Mouse (Mus musculus): Measurements from ENCODE around the gene Aurkaip1.
"Not testable (repeated sequence)": the region's sequence is repeated elsewhere in the genome, so short reads cannot be mapped to it uniquely, and the experiment has no call there.

Aurkaip1 gene

DNA sequence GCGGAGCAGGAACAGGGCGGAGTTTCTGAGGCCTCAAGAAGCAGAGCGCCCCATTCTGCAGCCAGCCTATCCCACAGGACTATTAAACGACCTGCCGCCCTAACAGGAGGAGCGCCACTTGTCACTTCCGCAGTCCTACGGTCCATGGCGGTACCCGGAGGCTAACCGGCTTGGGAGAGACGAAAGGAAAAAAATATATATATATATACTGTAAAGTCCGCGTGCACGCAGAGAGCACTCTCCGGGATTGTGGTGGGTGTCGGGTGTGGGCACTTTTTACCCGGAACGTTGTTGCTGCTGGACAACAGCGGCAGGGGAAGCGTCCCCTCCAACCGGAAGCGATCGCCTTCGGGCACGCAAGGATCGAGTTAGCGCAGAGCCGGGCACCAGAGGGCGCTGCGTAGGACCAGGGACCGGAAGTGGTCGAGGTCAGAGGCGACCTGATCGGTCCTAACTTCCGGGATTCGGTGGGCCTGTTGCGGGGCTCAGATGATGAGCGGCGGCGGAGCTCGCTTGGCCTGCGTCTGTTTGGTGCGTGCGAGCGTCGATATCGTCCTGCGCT, at the start of gene Aurkaip1:
Aurkaip1 (plus strand) TSS at position 68 of the 562 bp plus-strand sequence.
- peak; percentile 98 for DNase-seq (ENCODE audit: low spot score)

DNA sequence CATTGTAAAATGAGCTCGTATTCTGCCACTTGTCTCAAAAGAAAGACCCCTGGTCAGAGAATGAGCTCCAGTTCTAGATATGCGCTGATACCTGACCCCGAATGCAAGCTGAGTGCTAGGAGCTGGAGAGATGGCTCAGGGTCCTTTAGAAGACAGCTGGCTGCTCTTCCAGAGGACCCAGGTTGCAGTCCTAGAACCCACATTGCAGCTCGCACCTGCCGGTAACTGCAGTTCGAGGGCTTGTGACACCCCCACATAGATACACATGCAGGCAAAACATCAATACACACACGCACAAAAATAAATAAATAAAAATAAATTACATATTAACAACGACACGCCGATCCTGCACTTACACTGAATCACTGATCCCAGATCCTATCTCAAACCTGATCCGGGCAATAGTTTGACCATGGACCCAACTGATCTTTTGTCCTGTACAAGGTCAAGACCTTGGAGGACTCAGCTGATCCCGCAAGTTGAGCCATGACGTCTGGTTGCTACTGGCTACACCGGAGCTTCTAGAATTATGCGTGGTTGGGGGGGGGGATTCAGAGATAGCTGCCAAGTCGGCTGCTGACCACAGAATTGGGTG, 47.5 kb upstream of the Aurkaip1 start:
- no peak for DNase-seq (ENCODE audit: low spot score)

DNA sequence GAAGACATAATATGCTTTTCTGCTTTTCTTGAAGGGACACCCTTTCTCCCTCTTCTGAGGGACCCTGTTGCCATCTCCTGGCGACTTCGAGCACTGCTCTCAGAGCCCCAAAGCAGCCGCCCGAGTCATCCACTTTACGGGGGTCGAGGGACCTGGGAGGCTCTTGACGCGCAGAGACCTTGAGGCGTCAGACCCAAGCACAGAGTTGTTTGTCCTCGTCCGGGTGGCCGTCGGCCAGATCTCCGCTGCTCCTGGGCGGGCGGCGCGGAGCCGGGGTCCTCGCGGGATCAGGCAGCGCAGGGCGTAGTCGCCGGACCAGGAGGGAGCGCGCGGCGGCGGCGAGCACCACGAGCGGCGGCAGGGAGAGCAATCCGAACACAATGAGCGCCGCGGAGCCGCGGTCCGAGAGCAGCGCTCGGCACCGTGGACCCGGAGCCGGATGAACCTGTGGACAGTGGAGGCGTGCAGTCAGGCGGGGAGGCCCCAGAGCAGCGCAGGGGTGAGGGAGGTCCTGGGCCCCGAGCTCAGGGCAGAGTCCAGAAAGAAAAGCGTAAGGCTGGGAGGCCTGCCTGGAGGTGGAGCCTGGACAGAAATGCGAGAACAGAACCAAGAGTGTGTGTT, 46.9 kb upstream of the Aurkaip1 start:
- peak; percentile 85 for DNase-seq (ENCODE audit: low spot score)

DNA sequence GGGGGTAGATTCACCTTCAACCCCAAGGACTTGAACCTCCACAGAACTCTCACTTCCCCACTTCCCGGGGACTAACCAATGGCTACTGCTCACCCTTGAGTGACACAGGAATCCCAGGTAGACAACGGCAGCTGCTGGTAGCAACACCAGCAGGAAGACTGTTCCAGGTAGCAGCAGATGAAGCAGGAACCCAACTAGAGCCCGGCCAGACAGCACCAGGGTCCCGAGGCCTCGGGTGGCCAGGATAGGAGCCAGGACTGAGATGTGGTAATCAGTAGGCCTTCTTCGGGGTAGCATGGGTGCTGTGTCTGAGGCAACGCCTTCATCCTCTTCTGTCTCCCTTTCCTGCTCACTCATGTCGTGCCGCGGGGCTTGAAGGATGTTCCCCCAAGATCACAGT, 45.8 kb upstream of the Aurkaip1 start:
- DNase-seq (ENCODE audit: low spot score) = no peak

DNA sequence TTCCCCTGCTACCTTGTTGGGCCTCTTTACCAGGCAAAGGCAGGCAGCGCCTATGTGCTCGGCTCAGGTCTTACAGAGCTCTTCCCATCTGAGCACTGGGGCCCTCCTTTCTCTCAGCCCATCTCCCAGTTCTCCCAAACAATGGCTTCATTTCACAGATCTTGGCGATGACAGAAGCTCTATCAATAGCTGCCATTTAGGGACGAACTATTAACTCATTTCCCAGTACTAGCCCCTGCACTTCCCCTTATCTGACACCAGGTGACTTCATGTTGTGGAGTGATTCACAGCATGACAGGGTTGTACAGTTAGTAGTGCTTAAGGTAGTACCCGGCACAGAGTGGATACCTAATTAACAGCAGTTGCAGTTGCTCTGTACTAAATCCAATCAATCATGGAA, 45.3 kb upstream of the Aurkaip1 start, which contains the start of gene Tmem88b:
Tmem88b (minus strand) TSS at position 56 of the 400 bp plus-strand sequence.
- DNase-seq (ENCODE audit: low spot score) = no peak

DNA sequence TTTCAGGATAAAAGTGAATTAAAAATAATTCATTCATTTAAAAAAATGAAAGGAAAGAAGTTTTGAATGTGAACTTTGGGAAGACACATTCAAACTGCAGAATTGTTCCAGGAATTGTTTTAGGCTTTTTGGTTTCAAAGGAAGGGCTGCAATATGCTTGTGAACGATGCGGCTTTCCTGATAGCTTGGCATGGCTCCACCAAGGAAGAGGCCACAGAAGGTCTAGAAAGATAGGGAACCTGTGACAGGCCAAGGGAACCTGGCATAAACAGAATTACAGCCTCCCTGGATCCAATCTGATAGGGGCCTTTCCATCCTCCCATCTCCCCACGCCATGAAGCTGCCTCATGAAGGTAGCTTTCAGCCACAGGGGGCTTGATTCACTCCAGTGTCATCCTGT, 42.8 kb upstream of the Aurkaip1 start:
- DNase-seq (ENCODE audit: low spot score) = no peak

DNA sequence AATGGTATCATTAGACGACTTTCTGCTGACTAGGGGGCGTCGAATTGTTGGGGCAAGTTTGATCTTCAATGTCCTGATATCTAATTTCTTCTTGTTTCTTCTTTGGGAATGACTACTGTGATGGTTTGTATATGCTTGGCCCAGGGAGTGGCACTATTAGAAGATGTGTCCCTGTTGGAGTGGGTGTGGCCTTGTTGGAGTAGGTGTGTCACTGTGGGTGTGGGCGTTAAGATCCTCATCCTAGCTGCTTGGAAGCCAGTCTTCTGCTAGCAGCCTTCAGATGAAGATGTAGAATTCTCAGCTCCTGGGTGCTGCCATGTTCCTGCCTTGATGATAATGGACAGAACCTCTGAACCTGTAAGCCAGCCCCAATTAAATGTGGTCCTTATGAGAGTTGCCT, 42.2 kb upstream of the Aurkaip1 start:
- DNase-seq (ENCODE audit: low spot score) = not testable (repeated sequence)

DNA sequence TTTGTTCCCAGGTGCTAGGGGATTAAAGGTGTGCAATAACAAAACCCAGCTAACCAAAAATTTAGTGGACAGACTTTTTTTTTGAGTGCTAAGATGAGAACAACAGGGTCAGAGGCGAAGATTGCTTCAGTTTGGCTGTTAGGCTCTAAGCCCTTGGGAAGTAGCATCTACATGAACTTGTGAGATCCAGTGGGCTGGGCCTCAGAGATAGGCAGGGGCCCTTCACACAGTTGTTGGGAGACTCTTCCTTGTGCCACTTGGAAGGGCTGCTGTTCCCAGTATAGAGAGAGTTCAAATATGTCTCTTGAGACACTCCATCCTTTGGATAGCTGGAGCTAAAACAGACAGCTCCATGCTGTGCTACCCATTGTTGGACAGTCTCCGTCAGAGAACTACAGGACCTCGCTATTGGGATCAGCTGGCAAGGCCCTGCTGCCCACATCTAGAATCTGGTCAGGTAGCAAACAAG, 41.0 kb upstream of the Aurkaip1 start, which contains the start of gene Ankrd65:
Ankrd65 (plus strand) TSS at position 419 of the 469 bp plus-strand sequence.
- DNase-seq (ENCODE audit: low spot score) = no peak

DNA sequence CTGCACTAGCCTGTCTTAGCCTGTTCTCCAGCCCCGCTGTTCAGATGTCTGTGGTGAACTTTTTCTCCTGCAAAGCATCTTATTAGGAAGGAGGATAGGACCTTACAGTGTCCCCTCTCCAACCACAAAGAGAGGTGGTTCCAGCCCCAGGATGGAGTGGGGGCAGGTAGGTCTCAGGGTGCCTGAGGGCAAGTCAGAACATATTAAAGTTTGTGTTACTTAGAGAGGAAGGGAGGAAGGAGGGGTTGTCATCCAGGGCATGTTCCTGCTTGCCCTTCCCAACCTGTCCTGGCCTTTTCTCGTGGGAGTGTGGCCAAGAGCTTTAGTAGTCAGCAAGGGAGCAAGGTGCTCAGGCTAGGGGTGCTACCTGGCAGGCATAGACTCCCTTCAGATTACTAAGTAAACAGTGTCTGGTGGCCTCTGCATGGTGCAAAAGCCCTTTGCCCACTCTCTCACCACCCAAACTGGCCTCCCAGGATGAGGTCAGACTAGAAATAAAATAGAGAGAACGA, 40.4 kb upstream of the Aurkaip1 start:
- no peak for DNase-seq (ENCODE audit: low spot score)

DNA sequence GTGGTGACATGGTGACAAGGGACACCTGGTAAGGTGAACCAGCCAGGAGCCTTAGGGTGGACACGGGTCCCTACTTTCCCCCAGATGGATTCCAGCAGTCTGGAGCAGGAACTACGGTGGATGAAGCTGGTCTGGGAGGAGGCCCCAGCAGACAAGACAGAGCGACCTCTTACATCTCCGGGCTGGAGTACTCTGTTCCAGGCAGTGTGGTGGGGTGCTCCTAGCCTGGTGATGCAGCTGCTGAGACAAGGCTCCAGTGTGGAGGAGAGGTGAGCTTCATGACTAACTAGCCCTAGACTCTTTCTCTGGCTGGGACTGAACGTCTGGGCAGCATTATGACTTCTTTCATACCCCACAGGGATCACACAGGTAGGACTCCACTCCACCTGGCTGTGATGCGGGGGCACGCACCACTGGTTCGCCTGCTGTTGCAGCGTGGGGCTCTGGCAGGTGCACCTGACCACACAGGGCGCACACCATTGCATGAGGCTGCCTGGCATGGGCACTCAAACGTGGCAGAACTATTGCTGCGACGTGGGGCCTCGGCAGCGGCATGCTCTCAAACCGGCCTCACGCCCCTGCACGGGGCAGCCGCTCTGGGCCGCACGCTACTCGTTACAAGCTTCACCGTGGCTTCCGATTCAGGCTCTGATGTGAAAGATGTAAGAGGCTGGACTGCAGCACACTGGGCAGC, 39.7 kb upstream of the Aurkaip1 start:
- no peak for DNase-seq (ENCODE audit: low spot score)

DNA sequence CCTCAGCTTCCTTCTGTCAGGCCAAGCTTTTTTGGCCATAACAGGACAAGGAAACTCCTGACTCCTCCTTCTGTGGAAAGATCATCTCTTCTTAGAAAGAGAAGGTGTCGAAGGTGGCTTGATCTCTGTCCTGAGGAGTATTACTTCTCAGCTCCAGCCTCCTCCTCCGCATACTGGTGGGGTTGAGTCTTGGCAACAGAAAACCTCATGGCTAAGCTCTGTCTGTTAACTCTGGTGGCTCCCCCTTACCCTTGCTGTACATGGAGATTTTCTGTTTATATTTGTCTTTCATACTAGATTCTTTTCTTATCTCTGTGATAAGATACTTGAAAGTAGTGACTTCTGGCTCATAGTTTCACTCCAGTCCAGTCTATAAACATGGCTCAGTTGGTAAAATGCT, 37.3 kb upstream of the Aurkaip1 start:
- DNase-seq (ENCODE audit: low spot score) = no peak

DNA sequence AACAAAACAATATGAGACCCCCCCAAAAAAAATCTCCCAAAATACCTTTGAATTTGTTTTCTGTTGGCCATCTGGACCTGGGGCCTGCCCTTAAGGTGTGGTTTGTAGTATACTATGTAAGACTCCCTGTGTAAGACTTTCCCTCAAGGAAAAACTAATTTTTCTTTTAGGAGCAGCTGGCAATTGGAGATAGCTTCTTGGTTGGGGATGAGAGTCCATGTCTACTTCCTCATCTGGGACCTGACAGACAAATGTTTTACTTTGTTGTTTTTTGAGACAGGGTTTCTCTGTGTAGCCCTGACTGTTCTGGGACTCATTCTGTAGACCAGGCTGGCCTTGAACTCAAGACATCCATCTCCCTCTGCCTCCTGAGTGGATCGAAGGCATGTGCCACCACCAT, 29.0 kb upstream of the Aurkaip1 start:
- no peak for DNase-seq (ENCODE audit: low spot score)

DNA sequence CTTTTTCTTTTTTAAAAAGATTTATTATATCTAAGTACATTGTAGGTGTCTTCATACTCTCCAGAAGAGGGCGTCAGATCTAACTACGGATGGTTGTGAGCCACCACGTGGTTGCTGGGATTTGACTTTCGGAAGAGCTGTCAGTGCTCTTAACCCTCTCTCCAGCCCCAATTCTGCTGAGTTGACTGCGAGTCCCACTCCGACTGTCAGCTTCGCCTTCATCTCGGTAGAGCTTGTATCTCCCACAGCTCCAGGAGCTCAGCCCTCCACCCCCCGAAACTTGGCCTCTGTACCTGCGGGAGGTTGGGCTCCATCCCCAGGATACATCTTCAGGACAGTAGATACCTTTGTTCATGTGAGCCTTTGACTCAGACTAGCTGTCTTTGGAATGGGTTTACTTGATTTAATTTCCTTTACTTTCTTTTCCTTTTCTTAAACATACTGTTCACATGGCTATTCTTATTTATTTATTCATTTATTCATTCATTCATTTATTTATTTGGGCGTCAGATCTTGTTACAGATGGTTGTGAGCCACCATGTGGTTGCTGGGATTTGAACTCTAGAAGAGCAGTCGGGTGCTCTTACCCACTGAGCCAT, 28.2 kb upstream of the Aurkaip1 start, which contains the start of gene Mrpl20:
Mrpl20 (plus strand) TSS at position 138 of the 599 bp plus-strand sequence.
- no peak for DNase-seq (ENCODE audit: low spot score)

DNA sequence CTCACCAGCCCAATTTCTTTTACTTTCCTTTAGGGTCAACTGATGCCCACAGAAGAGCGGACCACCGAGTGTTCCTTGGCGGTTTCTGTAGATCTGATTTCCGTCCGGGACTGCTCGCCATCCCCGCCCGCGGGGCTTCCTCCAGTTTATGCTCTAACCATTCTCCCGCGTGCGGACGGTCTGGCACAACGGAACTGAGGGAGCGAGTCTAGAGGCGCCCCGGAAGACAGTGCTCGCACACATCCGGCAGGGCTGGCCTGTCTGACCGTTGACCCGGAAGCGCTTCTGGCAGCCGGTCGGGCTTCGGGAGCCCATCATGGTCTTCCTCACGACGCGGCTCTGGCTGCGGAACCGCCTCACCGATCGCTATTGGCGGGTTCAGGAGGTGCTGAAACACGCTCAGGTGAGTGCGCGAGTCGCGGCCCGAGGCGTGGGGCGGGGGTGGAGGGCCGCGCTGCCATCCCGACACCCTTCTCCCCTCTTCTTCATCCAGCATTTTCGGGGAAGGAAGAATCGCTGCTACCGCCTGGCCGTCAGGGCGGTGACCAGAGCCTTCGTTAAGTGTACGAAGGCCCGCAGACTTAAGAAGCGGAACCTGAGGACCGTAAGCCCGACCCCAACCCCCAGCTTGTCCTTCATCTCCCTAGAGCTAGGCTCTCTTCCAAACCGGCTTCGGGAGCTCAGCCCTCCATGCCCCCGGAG, 27.6 kb upstream of the Aurkaip1 start:
- peak; percentile 96 for DNase-seq (ENCODE audit: low spot score)

DNA sequence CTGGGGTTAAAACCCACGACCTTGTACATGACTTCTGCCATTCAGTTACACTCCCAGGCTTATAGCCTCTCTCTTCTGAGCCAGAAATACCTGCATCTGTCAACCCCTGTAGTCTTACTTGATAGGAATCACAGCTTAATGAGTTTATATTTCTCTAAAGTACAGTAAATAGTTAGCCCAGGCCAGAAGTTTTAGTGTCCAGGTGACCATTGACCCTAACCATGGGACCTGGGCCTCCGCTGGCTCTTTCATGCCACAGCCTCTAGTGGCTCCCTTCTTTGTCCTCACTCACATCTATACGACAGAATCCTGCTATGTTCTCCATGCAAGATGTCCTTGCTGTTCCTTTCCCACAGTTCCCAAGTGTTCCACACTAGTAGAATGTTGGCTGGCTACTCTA, 23.2 kb upstream of the Aurkaip1 start:
- DNase-seq (ENCODE audit: low spot score) = no peak

DNA sequence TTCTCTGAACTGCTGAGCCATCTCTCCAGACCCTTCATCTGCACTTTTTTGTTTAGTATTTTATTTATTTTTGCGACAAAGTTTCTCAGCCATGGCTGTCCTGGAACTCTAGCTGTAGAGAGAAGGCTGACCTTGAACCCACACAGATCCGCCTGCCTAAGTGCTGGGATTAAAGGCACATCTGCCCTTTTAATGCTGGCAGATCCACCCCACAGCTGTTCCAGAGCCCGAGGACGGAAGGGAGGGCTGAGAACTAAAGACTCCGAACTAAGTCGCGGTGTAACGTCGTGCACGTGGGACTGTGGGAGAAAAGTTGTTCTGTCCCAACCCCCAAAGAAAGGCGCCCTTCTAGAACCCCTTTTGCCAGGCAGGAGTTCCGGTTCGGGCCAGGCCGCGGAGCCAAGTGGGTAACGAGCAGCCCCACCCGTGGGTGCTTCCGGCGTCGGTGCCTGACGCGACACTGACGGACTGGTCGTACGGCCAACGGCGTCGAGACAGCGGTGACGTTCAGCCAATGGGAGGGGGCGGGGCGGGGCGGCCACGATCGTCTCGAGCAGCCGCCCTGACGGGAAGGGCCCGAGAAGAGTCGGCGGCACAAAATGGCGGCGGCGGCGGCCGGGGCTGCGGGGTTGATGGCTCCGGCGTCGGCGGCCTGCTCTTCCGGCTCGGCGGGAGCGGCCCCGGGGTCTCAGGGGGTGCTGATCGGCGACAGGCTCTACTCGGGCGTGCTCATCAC, 19.0 kb upstream of the Aurkaip1 start, which contains the start of gene Ccnl2:
Ccnl2 (plus strand) TSS at position 561 of the 736 bp plus-strand sequence.
- peak; percentile 94 for DNase-seq (ENCODE audit: low spot score)

DNA sequence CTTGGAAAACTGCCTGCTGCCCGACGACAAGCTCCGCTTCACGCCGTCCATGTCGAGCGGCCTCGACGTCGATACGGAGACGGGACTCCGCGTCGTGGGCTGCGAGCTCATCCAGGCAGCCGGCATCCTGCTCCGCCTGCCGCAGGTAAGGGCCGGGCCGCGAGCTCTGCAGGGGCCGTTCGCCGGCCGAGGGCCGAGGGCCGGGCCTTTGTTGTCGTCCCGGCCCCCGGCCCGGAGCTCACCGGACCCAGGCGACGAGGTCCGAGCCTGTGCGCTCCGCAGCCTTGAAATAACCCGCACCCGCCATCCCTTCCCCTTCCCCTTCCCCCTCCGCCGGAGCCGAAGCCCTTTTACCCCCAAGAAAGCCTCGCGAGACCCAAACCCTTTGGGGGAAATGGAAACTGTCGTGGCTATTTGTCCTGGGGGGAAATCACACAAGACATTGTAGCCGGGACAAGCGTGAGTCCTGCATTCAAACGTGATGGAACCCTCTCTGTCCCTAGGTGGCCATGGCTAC, 18.3 kb upstream of the Aurkaip1 start:
- peak; percentile 81 for DNase-seq (ENCODE audit: low spot score)

DNA sequence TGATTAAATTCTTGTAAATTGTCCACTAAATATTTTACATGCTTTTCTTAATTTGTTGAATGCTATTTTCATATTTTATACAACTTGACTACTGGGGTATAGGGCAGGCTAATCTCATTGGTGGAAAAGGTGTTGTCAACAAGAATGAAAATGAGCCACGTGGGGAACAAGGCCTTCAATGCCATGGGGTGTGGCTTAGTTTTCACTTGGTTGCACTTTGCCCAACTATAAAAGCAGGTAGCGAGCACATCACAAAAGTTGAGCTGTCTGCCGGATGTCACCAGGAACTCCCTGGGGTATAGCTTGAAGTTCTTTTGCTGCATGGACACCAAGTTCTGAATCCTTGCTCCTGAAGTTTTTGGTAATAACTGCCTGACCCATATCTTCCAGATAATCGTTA, 13.5 kb upstream of the Aurkaip1 start:
- DNase-seq (ENCODE audit: low spot score) = no peak

DNA sequence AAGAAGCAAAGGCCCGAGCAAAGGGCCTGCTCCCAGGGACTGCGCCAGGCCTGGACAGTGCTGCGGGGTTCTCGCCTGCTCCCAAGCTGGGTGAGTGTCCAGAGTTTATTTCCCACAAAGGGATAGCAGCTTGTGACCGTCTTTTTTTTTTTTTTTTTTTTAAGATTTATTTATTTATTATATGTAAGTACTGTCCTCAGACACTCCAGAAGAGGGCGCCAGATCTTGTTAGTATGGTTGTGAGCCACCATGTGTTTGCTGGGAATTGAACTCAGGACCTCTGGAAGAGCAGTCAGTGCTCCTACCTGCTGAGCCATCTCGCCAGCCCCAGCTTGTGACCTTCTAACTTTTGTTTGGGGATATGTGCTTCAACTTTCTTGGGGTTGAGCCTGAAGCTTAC, 10.0 kb upstream of the Aurkaip1 start:
- peak; percentile 47 for DNase-seq (ENCODE audit: low spot score)

DNA sequence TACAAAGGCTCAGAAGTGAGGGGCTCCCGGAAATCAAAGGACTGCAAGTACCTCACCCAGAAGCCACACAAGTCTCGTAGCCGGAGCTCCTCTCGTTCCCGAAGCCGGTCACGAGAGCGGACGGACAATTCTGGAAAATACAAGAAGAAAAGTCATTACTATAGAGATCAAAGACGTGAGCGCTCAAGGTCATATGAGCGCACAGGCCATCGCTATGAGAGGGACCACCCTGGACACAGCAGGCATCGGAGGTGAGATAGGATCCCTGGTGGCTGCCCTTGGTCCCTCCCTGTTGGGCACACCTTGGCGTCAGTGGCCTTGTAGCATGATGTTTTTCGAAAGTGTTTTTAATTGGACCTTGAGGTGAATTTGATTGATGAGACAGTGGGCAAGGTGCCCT, 7.6 kb upstream of the Aurkaip1 start:
- no peak for DNase-seq (ENCODE audit: low spot score)

Measured in MN1 (cell line).